Comparison of ENCODE assay signal across 9 mouse cellular contexts in the genomic region with DNA sequence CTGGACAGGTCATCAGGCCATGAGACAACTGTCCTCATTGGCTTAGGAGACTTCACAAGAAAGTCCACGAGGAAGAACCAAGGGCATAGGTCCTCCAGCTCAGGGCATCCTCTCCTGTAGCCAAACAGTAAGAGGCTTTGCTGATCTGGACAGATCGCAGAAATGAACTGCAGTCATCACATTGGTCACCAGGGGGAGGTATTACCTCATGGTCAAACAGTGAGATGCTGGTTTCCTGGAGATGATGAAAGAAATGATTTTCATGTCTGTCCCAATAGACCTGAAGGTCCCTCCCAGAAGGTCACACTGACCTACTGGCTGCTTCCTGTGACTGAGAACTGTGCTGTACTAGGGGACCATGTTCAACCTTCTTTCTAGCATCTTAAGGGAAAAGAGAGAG. TPM values are rescaled to one million over a fixed set of nuclear protein-coding genes. Genes with fewer than 3 reads are reported as not detected.
DNase-seq lines count a peak whose midpoint lies in the region; ATAC-seq lines count a peak whose summit lies in the region.
"Had no signal": no experiment of that assay in that cellular context is flagged by ENCODE, and none has a peak within 500 bp of the region (broad histone marks: within the 10 kb centered on the region; RNA-seq: fewer than 3 reads in every experiment).

No protein-coding gene starts in this region.

- no peaks in the 10 kb centered on the region for H3K4me1 ChIP-seq in heart, embryonic 11.5 days (ENCODE audit: control insufficient read depth, insufficient read depth, low read length)
- H3K4me1 ChIP-seq: hindbrain, embryonic 15.5 days had no signal

- no peaks in the 10 kb centered on the region for H3K36me3 ChIP-seq in heart, embryonic 11.5 days (ENCODE audit: control insufficient read depth, insufficient read depth, low read length)
- H3K36me3 ChIP-seq: hindbrain, embryonic 15.5 days had no signal

- peak; percentile 80 for DNase-seq in heart, adult 11 months
- DNase-seq in right cerebral cortex, postnatal 4 days = peak; percentile 2
- DNase-seq in right cerebral cortex, postnatal 10 days (ENCODE audit: low spot score in 2 of 2) = no peak
- DNase-seq in c-Kit-positive CD71-positive TER-119-positive erythroid progenitor cells, embryonic 14.5 days (ENCODE audit: low spot score) = peak; percentile 3
- peak; percentile 70 for DNase-seq in heart, postnatal 4 days
- peak; percentile 63 for DNase-seq in retina, embryonic 14.5 days (ENCODE audit: low spot score)
- no peak for DNase-seq in frontal cortex, postnatal 14 days (ENCODE audit: low spot score in 2 of 2)

- no peaks in the 10 kb centered on the region for H3K27me3 ChIP-seq in heart, embryonic 11.5 days (ENCODE audit: control insufficient read depth, insufficient read depth, low read length)
- H3K27me3 ChIP-seq: hindbrain, embryonic 15.5 days had no signal

- H3K9ac ChIP-seq in heart, embryonic 11.5 days (ENCODE audit: low read depth, low read length) = no peak overlapping the region
- H3K9ac ChIP-seq: hindbrain, embryonic 15.5 days had no signal

- ATAC-seq in heart, embryonic 11.5 days (replicated peaks; ENCODE audit: insufficient number of reproducible peaks, low FRiP score, low TSS enrichment) = no peak

- H3K4me3 ChIP-seq in heart, embryonic 11.5 days (ENCODE audit: low read depth, low read length) = no peak overlapping the region
- H3K4me3 ChIP-seq: hindbrain, embryonic 15.5 days had no signal

- H3K9me3 ChIP-seq in heart, embryonic 11.5 days (replicated peaks; ENCODE audit: control insufficient read depth, low read length) = no peaks in the 10 kb centered on the region; the same call in none of the 2 replicates
- H3K9me3 ChIP-seq: hindbrain, embryonic 15.5 days had no signal

- 38% methylated on average over 2 of the region's 2 CpGs for WGBS in heart, embryonic 11.5 days (ENCODE audit: insufficient replicate concordance)

- no peak overlapping the region for H3K27ac ChIP-seq in heart, embryonic 11.5 days (ENCODE audit: low read depth, low read length)
- H3K27ac ChIP-seq: hindbrain, embryonic 15.5 days had no signal

- H3K4me2 ChIP-seq in heart, embryonic 11.5 days = no peak overlapping the region
- H3K4me2 ChIP-seq: hindbrain, embryonic 15.5 days had no signal

RNA-seq across cellular contexts. Expression of a gene that starts 5.6 kb away (rescaled TPM):
- not detected in 2 replicates for polyA plus RNA-seq in heart, embryonic 11.5 days (2014; fragmentation: Nextera tagmentation; extraction: Ambion mirVana)
- total RNA-seq in heart, postnatal 4 days (2021) = not detected
- polyA plus RNA-seq: hindbrain, embryonic 15.5 days had no signal

RNA-seq across cellular contexts. Expression of a gene that starts 47.6 kb away (rescaled TPM):
- polyA plus RNA-seq in heart, embryonic 11.5 days (2014; fragmentation: Nextera tagmentation; extraction: Ambion mirVana) = not detected in 2 replicates
- total RNA-seq in heart, postnatal 4 days (2021) = not detected
- polyA plus RNA-seq: hindbrain, embryonic 15.5 days had no signal

Comparison
In these comparisons a context has a peak if more than half of its experiments do, and no peak if none do; other contexts are left out.
1. DNase-seq: peak in heart, adult 11 months (single experiment), right cerebral cortex, postnatal 4 days (single experiment), c-Kit-positive CD71-positive TER-119-positive erythroid progenitor cells, embryonic 14.5 days (single experiment), heart, postnatal 4 days (single experiment) and retina, embryonic 14.5 days (single experiment); none in right cerebral cortex, postnatal 10 days (0 of 2) and frontal cortex, postnatal 14 days (0 of 2).